Mouse (Mus musculus): Measurements from ENCODE around the gene Ptma.

The Ptma gene

DNA sequence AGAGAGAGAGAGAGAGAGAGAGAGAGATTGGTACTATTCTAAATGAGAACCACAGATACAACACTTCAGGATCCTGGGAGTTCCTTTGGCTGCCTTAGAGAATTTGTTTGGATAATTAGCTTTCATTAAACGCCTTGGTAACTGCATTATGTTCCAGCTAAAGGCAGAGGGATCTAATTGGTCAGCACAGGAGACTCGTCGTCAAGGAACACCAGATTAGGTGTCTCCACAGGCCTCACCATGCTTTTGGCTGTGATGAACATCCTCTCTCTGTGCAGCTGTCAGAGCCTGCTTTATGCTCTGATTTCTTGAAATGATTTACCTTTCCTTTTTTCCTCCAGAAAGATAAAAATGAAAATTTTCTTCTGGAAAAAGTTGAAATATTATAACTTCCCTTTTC is 20.3 kb downstream of the Ptma start:
- no peak for DNase-seq (ENCODE audit: low spot score)

DNA sequence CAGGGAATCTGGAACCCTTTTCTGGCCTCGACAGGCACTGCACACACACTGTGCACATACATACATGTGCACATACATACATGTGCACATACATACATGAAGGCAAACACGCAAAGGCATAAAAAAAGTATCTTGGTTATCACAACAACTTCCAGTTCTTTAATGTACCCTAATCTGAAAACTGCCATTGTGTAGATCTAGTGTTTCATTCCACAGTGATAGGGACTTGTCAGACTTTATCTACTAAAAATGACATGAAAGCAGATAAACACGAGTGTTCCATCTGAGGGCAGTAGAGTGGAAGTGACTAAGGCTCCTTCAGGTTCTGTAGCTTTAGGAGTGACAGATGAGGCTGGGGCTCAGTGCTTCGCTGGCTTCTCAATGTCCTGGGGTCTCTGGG is 24.8 kb downstream of the Ptma start:
- no peak for DNase-seq (ENCODE audit: low spot score)

DNA sequence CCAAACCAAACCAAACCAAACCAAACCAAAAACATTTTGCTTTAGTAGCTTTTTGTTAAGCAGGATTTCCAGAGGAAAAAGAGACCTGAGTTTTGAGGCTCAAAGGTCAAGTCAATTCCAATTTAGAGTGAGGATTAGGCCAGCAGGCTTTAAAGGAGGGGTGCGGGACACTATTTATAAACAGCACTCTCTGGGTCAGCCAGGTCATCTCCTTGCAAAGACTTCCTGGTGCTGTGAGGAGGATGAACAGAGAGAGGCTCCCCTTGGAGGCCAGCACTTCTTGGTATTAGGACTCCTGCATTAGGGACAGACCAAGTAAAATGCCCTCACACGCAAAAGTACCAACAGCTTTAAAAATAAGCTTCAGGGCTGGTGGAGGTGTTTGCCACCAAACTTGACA is 25.4 kb downstream of the Ptma start:
- no peak for DNase-seq (ENCODE audit: low spot score)

DNA sequence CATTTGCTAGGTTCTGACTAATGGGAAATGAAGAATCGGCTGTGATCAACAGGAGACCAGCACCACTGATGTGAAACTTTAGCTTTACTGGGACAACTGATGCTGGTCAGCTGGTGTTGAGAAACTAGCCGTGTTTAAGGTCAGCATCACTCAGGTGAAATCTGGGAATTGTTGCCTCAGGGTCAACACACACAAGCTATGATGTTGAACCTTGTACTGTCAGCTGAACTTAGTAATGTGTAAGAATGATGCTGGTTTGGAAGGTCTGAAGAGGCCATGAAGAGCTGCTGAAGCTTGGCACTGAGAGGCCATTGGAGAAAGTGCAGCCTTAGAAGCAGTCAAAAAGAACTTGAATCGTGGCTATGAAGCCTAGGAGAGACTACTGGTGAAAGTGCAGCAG is 29.1 kb downstream of the Ptma start:
- no peak for DNase-seq (ENCODE audit: low spot score)

DNA sequence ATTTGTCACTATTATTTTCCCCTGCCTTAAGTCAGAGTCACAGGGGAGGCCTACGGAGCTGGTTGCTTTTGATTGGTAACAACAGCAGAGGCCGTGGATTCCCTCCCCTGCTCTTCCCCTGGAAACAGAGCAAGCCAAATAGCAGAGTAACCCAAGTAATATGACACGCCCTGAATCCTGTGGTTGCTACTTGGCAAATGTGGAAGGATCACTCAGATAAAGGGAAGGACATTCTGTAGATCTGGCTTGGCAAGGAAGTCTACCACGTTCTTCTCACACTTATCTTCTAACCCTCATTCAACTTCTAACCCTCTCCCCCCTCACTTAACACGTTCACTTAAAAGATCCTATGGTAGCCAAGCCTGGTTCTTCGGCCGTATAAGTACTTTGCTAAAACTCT is 31.3 kb downstream of the Ptma start:
- DNase-seq (ENCODE audit: low spot score) = no peak

DNA sequence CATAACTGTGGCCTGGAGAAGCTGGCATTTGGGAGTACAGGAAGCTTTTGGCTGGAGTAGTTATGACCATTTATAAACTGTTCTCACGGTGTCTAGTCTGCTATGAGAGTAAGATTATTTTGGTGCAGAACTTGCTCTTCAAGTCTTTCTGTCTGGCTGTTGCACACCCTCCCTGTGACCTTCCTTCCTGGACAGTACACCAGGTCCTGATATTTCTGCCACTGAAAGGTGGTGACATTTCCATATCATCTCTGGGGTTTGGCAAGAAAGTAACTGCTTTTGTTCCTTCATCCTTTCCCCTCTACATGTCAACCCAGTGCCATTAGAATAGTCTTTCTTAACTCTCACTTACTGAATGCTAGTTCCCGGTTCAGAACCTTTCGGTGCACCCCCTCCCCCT is 32.7 kb downstream of the Ptma start:
- DNase-seq (ENCODE audit: low spot score) = no peak

DNA sequence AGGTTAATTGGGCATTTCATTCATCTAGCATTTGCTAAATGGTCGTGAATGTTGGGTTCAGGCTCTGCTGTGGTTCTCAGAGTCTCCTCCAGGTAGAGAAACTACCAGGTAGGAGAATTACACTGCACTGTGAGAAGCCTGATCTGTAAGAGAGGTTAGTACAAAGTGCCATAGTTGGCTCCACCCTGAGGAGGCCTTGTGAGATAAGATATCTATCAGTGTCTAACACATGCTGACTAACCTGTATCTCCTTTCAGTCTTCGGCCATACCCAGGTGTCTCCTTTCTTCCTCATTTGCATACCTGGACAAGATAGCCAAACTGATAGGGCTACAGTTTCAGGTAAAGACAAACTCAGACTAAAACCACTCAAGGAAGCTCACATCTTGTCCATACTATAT is 36.1 kb downstream of the Ptma start:
- no peak for DNase-seq (ENCODE audit: low spot score)

DNA sequence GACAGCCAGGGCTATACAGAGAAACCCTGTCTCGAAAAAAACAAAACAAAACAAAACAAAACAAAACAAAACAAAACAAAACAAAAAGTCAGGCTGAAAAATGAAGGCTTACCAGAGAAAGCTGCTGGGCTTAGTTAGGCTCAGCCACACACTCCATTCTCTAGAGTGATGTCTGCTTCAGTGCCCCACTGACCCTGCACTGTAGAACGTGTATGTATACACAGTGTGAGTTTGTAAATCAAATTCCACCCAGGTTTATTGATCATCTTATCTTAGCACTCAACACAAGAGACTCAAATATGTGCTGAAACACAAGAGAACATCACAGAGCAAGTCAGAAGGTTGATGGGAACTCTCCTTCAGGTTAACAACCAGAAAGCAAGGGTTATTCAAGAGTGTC is 41.9 kb downstream of the Ptma start:
- no peak for DNase-seq (ENCODE audit: low spot score)

DNA sequence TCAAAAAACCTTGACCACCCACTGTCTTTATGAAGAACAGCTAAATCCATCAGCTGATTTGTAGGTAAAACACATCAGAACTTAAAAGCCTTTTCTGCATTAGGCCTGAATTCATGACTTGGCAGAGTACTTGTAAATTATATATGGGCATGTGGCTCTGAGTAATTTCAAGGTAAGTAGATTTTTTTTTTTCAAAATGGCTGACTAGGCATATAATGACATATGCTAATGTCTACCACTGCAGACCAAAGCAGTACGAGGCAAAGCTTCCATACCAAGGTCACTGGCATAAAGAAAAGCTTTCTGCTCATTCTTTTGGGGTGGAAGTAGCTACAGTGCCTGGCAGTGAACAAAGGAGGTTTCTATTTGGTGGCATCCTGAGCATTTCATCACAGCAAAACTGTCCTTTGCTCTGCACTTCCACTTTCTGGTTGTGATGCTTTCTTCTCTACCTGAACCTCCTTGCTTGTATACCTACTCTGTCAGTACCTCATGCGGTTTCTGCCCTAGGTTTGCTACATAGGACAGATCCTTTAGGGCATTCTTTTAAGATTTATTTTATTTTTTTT is 42.9 kb downstream of the Ptma start:
- DNase-seq (ENCODE audit: low spot score) = no peak

DNA sequence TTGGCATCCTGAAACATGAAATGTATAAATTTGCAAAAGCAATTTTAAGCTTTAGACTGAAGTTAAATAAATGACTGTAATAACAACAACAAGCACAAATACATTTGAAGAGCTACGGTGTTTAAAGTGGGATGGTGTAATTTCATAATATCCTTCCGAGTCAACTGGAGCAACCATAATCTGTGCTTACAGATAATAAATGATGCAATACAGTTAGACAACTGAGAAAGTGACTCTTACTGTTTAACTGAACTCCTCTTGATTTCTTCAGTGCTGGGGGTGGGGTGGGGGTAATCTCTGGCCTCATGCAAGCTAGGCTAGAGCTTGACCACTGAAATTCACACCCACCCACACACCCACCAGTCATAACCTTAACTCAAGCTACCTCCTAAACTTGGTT is 44.9 kb downstream of the Ptma start:
- no peak for DNase-seq (ENCODE audit: low spot score)

DNA sequence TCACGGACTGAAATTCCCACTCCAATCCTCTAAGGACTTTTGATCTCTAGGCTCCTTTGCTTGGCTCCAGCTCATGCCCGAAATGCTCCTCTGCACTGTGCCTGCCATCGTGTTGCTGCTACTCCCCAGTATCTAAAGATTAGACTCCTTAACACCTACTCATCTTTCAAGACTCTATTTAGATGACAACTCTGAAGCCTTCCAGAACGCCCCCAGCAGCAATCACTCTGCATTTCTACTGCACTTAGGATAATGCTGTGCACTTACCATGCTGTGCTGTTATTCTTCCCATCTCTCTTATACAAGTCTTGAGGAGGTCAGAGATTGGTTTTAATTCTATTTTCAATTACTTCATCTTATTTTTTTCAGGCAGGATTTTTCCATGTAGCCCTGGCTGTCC is 45.4 kb downstream of the Ptma start:
- DNase-seq (ENCODE audit: low spot score) = no peak
